Mouse (Mus musculus) hindbrain, embryonic 11.5 days (tissue): ENCODE data around the gene H2-K1. TPM values are rescaled to one million over a fixed set of nuclear protein-coding genes. Genes with fewer than 3 reads are reported as not detected.

Source experiments
- ATAC-seq: fragments of 200-750 bp; cut with Nextera tagmentation; 2 replicates; pipeline ENCODE4 v1.8.0; 2017; ENCODE audit warnings: mild to moderate bottlenecking, moderate TSS enrichment, moderate library complexity; ENCODE audit not compliant: low FRiP score
- DNase-seq: peaks from one replicate; pipeline ENCODE4 v3.0.0-alpha.2; 2015; ENCODE audit warnings: low spot score
- H3K27ac ChIP-seq: fragments of 300-500 bp; sonication (generic); 2 replicates; pipeline ENCODE4 v1.5.1; 2014; ENCODE audit warnings: mild to moderate bottlenecking, low read depth, low read length
- H3K27me3 ChIP-seq: fragments of 300-500 bp; sonication (generic); 2 replicates; pipeline ENCODE4 v1.6.1; 2014; ENCODE audit warnings: mild to moderate bottlenecking, low read length, moderate library complexity, mixed read lengths; ENCODE audit not compliant: control insufficient read depth, insufficient read depth
- H3K36me3 ChIP-seq: fragments of 300-500 bp; sonication (generic); 2 replicates; pipeline ENCODE4 v1.6.1; 2014; ENCODE audit warnings: mild to moderate bottlenecking, low read length, moderate library complexity, mixed read lengths; ENCODE audit not compliant: control insufficient read depth, insufficient read depth
- H3K4me1 ChIP-seq: fragments of 300-500 bp; sonication (generic); replicated peaks from 2 replicates; pipeline ENCODE4 v1.6.1; 2014; ENCODE audit warnings: low read length, mixed read lengths; ENCODE audit not compliant: control insufficient read depth, insufficient read depth
- H3K4me2 ChIP-seq: fragments of 300-500 bp; sonication (generic); replicated peaks from 2 replicates; pipeline ENCODE4 v1.6.1; 2014; ENCODE audit warnings: mild to moderate bottlenecking, low read depth, low read length
- H3K4me3 ChIP-seq: fragments of 300-500 bp; sonication (generic); 2 replicates; pipeline ENCODE4 v1.5.1; 2014; ENCODE audit warnings: low read depth, low read length
- H3K9ac ChIP-seq: fragments of 300-500 bp; sonication (generic); 2 replicates; pipeline ENCODE4 v1.6.1; 2014; ENCODE audit warnings: low read depth, low read length
- H3K9me3 ChIP-seq: fragments of 300-500 bp; sonication (generic); 2 replicates; pipeline ENCODE4 v1.6.1; 2016; ENCODE audit warnings: low read length; ENCODE audit not compliant: control insufficient read depth
- WGBS: fragments of 180-500 bp; shearing (Covaris S2); extraction: QIAGEN DNeasy Blood & Tissue Kit; methylation state at CpG from one replicate; pipeline ENCODE4 v1.1.7; 2014; 5-methylcytosine and 5-hydroxymethylcytosine counted together
- polyA plus RNA-seq: library from polyadenylated mRNA; unstranded; fragments of >200 nt; fragmentation: Nextera tagmentation; extraction: Ambion mirVana; gene quantifications from 2 replicates; pipeline ENCODE4 v1.2.1, GENCODE M21; 2014

The H2-K1 gene
- 18.7 and 19.4 TPM in 2 replicates for polyA plus RNA-seq

- H3K4me1 ChIP-seq = no peaks in the 10 kb centered on the region
Observed at GRCm38 (mm10) chr17:34000150-34000537, at the start of gene H2-K1. TSS of gene H2-K1 (minus strand) at chr17:34000347.

GRCm38 (mm10) chr17:34047404-34048050 lies 47.4 kb upstream of the H2-K1 start:
- H3K4me3 ChIP-seq = no peak overlapping the region
- peaks cover 2% of the 10 kb centered on the region; the same call in 1 of the 2 replicates for H3K9me3 ChIP-seq
- 96% methylated on average over 5 of the region's 5 CpGs for WGBS
- H3K27ac ChIP-seq = no peak overlapping the region
- H3K4me1 ChIP-seq = no peaks in the 10 kb centered on the region
- ATAC-seq (no peak), DNase-seq (no peak)
- no peaks in the 10 kb centered on the region for H3K36me3 ChIP-seq
- H3K9ac ChIP-seq = no peak overlapping the region
- no peak overlapping the region for H3K4me2 ChIP-seq
- no peaks in the 10 kb centered on the region for H3K27me3 ChIP-seq

More at GRCm38 (mm10) chr17:34000150-34000537, at the start of gene H2-K1:
- H3K9ac ChIP-seq = peak within 1 kb of the TSS; percentile 51; the same call in 1 of the 2 replicates
- peaks cover 18% of the 10 kb centered on the region for H3K27me3 ChIP-seq
- DNase-seq (peak; percentile 73), ATAC-seq (peak; percentile 66)
- 2% methylated on average over 27 of the region's 30 CpGs for WGBS
- H3K27ac ChIP-seq = no peak within 1 kb of the TSS
- H3K9me3 ChIP-seq = no peaks in the 10 kb centered on the region
- peak within 1 kb of the TSS; percentile 58 for H3K4me3 ChIP-seq
- no peaks in the 10 kb centered on the region for H3K36me3 ChIP-seq
- H3K4me2 ChIP-seq = peak within 1 kb of the TSS; percentile 99

- Histone ChIP-seq H3K36me3 (no peaks in the 10 kb centered on the region), H3K9me3 (peaks cover 2% of the 10 kb centered on the region; the same call in 1 of the 2 replicates), H3K4me2 (no peak overlapping the region), H3K27ac (no peak overlapping the region), H3K27me3 (no peaks in the 10 kb centered on the region), H3K4me3 (no peak overlapping the region), H3K9ac (no peak overlapping the region), H3K4me1 (no peaks in the 10 kb centered on the region)
- 79% methylated on average over 14 of the region's 14 CpGs for WGBS
- no peak for ATAC-seq
- no peak for DNase-seq
Observed at GRCm38 (mm10) chr17:34045941-34046340, 45.8 kb upstream of the H2-K1 start.

- Histone ChIP-seq H3K9me3 (no peaks in the 10 kb centered on the region), H3K27ac (no peak overlapping the region), H3K4me2 (peak overlapping the region; percentile 33), H3K27me3 (no peaks in the 10 kb centered on the region), H3K36me3 (no peaks in the 10 kb centered on the region; the same call in 1 of the 2 replicates), H3K4me3 (no peak overlapping the region), H3K9ac (no peak overlapping the region; the same call in 1 of the 2 replicates), H3K4me1 (peaks cover 13% of the 10 kb centered on the region)
- no peak for ATAC-seq
- no peak for DNase-seq
- 31% methylated on average over 17 of the region's 17 CpGs for WGBS
Observed at GRCm38 (mm10) chr17:34039562-34040450, 39.7 kb upstream of the H2-K1 start.

GRCm38 (mm10) chr17:34038878-34039561 lies 38.9 kb upstream of the H2-K1 start, which contains the start of gene Col11a2:
TSS of gene Col11a2 (plus strand) at chr17:34039437.
- ATAC-seq = peak; percentile 54
- no peak within 1 kb of the TSS for H3K27ac ChIP-seq
- no peak within 1 kb of the TSS for H3K4me3 ChIP-seq
- no peaks in the 10 kb centered on the region for H3K9me3 ChIP-seq
- DNase-seq = no peak
- H3K36me3 ChIP-seq = peaks cover 3% of the 10 kb centered on the region; the same call in 1 of the 2 replicates
- peaks cover 13% of the 10 kb centered on the region for H3K4me1 ChIP-seq
- no peaks in the 10 kb centered on the region for H3K27me3 ChIP-seq
- H3K9ac ChIP-seq = peak within 1 kb of the TSS; percentile 23
- peak within 1 kb of the TSS; percentile 33 for H3K4me2 ChIP-seq
- 16% methylated on average over 28 of the region's 28 CpGs for WGBS

GRCm38 (mm10) chr17:34038440-34038839 lies 38.3 kb upstream of the H2-K1 start:
- peaks cover 3% of the 10 kb centered on the region; the same call in 1 of the 2 replicates for H3K36me3 ChIP-seq
- H3K9ac ChIP-seq = no peak overlapping the region; the same call in 1 of the 2 replicates
- no peaks in the 10 kb centered on the region for H3K27me3 ChIP-seq
- no peak overlapping the region for H3K4me3 ChIP-seq
- peaks cover 13% of the 10 kb centered on the region for H3K4me1 ChIP-seq
- 17% methylated on average over 15 of the region's 21 CpGs for whole genome bisulfite sequencing
- ATAC-seq = peak; percentile 36; the same call in 1 of the 2 replicates
- no peaks in the 10 kb centered on the region for H3K9me3 ChIP-seq
- peak overlapping the region; percentile 33 for H3K4me2 ChIP-seq
- no peak overlapping the region for H3K27ac ChIP-seq
- no peak for DNase-seq

- no peak overlapping the region for H3K27ac ChIP-seq
- ATAC-seq = no peak
- peaks cover 13% of the 10 kb centered on the region for H3K4me1 ChIP-seq
- no peak overlapping the region for H3K4me3 ChIP-seq
- DNase-seq = no peak
- 94% methylated on average over 7 of the region's 7 CpGs for WGBS
- no peak overlapping the region for H3K9ac ChIP-seq
- H3K9me3 ChIP-seq = no peaks in the 10 kb centered on the region
- H3K27me3 ChIP-seq = no peaks in the 10 kb centered on the region
- peaks cover 3% of the 10 kb centered on the region; the same call in 1 of the 2 replicates for H3K36me3 ChIP-seq
- no peak overlapping the region for H3K4me2 ChIP-seq
Observed at GRCm38 (mm10) chr17:34037241-34037640, 37.1 kb upstream of the H2-K1 start.

GRCm38 (mm10) chr17:34036647-34037046 lies 36.5 kb upstream of the H2-K1 start:
- Histone ChIP-seq H3K36me3 (peaks cover 3% of the 10 kb centered on the region; the same call in 1 of the 2 replicates), H3K4me1 (peaks cover 13% of the 10 kb centered on the region), H3K9ac (no peak overlapping the region), H3K4me3 (no peak overlapping the region), H3K4me2 (no peak overlapping the region), H3K27ac (no peak overlapping the region), H3K9me3 (no peaks in the 10 kb centered on the region), H3K27me3 (no peaks in the 10 kb centered on the region)
- ATAC-seq = no peak
- WGBS = 79% methylated on average over 10 of the region's 10 CpGs
- no peak for DNase-seq
